Mouse (Mus musculus): ENCODE data around the gene 4930590J08Rik. TPM values are rescaled to one million over a fixed set of nuclear protein-coding genes. Genes with fewer than 3 reads are reported as not detected.

The 4930590J08Rik gene
- 0.63 TPM for polyA plus RNA-seq (2014; fragmentation: Illumina TruSeq; extraction: RNeasy Lipid Tissue Mini Kit (QIAGEN cat#74804); ENCODE audit: low read depth, low replicate concordance)

DNA sequence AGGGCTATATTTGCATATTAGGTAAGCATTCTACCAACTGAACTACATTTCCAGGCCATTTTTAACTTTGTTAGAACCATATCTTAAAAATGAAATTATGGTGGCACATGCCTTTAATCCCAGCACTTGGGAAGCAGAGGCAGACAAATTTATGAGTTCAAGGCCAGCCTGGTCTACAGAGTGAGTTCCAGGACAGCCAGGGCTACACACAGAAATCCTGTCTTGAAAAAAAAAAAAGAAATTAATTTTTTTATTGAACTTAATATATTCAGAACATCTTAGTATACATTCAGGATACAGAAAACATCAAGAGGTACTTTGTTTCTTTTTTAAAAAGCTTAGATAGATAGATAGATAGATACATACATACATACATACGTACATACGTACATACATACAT, at the start of gene 4930590J08Rik:
4930590J08Rik (plus strand) TSS at position 301 of the 400 bp plus-strand sequence.

DNA sequence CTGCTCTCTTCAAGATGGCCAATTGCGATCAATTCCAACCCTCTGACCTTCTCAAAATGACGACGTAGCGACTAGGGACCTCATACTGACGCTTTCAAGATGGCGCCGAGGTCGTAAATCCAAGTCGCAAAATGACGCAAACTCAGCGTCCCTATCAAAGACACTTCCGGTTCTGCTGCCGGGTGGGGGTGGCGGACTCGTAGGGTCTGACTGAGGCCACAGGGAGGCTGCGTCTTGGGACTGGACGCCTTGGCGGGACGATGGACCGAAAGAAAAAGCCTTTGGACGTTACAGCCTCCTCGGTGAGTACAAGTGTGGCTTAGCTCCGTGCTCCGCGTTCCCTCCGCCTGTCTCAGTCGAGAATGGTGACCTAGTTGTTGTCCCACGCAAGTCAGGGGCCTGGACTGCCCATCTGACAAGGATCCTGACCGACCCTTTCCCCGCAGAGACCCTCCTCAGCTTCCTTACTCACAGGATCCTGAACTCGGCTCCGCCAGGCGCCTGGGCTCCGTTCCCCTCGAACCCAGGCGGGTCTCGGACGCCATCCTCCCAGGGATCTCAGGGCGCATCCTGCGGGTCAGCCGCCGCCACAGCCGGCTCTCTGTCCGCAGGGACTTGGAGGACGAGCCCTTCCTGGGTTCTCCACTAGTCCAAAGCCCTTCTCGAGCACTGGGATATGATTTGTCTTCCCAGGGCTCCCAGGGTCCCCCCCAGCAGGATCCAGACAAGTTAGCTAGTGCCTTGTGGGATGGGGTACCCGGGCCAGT, 24.5 kb upstream of the 4930590J08Rik start, which contains the start of gene Ccdc174:
Ccdc174 (plus strand) TSS at position 169 of the 767 bp plus-strand sequence.

DNA sequence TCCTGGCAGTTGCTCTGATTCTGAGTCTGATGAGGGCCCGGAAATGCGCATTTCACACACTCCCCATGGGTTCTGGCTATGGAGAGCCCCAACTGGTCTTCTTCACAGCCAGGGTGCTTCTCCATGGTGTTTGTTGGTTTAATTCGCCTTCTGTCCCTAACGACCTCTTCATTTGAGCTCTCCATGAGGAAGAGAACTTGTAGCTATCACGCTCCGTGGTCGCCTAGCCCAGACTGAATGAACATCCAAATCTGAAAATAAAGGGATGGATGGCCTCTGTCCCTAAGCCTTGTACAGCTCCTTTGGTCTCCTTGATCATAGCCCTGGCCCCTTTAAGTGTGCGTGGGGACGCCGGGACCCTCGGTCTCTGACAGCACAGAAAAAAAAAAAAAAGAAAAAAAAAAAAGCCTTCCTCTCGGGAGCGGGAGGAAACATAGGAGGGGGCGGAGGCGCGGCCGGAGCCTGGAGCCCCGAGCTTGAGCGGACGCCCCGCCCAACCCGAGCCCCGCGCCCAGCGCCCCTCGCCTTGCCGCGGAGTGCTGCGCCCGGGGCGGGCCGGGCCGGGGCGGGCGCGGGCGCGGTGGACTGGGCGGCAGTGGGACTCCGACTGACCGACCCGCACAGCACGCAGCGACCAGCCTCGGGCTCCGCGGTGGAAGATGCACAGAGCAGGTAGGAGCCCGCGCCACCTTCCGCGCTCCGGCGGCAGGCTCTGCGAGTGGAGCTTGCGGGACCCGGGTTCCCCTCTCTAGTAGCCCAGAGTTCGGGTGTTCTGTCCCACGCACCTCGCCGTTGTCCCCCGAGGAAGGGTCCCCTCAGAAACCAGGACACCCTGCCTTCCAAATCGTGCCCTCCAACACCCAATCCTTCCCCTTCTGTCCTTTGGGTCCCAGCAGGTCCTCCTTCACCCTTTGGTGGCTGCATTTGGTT, 76.0 kb downstream of the 4930590J08Rik start, which contains the start of gene Fgd5:
Fgd5 (plus strand) TSS at position 508 of the 930 bp plus-strand sequence.

Other genes starting within 250 kb of the 4930590J08Rik start
- gene Slc6a6, start 218.8 kb upstream of the 4930590J08Rik start, polyA plus RNA-seq (2014; fragmentation: Illumina TruSeq; extraction: RNeasy Lipid Tissue Mini Kit (QIAGEN cat#74804); ENCODE audit: low read depth, low replicate concordance), result 48.1 TPM
- 24.2 TPM for gene Grip2, start 75.6 kb upstream of the 4930590J08Rik start, polyA plus RNA-seq (2014; fragmentation: Illumina TruSeq; extraction: RNeasy Lipid Tissue Mini Kit (QIAGEN cat#74804); ENCODE audit: low read depth, low replicate concordance)
- 13.3 TPM for gene Ccdc174, start 24.8 kb upstream of the 4930590J08Rik start, polyA plus RNA-seq (2014; fragmentation: Illumina TruSeq; extraction: RNeasy Lipid Tissue Mini Kit (QIAGEN cat#74804); ENCODE audit: low read depth, low replicate concordance)
- gene Fgd5, start 76.1 kb downstream of the 4930590J08Rik start, polyA plus RNA-seq (2014; fragmentation: Illumina TruSeq; extraction: RNeasy Lipid Tissue Mini Kit (QIAGEN cat#74804); ENCODE audit: low read depth, low replicate concordance), result 22.2 TPM
- gene Nr2c2, start 188.6 kb downstream of the 4930590J08Rik start, polyA plus RNA-seq (2014; fragmentation: Illumina TruSeq; extraction: RNeasy Lipid Tissue Mini Kit (QIAGEN cat#74804); ENCODE audit: low read depth, low replicate concordance), result 14.2 TPM